Mouse (Mus musculus): ENCODE data around the gene Cdsn. TPM values are rescaled to one million over a fixed set of nuclear protein-coding genes. Genes with fewer than 3 reads are reported as not detected.

The Cdsn gene
- polyA plus RNA-seq, 1 experiment from 2014 or later, result 0.12 TPM

DNA sequence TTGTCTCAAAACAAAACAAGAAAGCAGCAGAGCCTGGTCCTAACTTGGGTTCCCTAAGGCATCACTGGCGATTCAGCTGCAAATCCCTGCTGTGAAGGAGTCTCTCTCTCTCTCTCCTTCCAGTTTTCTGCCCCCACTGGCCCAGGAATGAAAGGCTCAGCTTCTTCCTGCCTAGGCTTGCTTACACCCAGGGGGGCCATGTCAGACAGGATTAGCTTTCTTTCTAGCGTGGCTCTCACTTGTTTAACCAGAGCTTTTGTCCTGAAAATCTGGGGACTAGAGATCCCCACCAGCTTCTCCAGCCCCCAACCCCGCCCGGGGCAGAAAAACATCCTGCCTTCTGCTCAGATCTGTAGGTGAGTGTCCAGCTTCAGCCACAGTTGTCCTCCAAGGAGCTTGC, 36.5 kb downstream of the Cdsn start:
- H3K9ac ChIP-seq, result no peak overlapping the region
- H3K4me1 ChIP-seq (replicated peaks), result peaks cover 3% of the 10 kb centered on the region; the same call in 1 of the 2 replicates
- no peak for ATAC-seq (ENCODE audit: low FRiP score)
- H3K36me3 ChIP-seq, result no peaks in the 10 kb centered on the region
- WGBS, result 20% methylated on average over 4 of the region's 4 CpGs
- H3K27ac ChIP-seq, result no peak overlapping the region; the same call in 1 of the 2 replicates
- H3K27me3 ChIP-seq, result no peaks in the 10 kb centered on the region
- no peak overlapping the region for H3K4me2 ChIP-seq
- no peak overlapping the region for H3K4me3 ChIP-seq
- no peaks in the 10 kb centered on the region for H3K9me3 ChIP-seq

DNA sequence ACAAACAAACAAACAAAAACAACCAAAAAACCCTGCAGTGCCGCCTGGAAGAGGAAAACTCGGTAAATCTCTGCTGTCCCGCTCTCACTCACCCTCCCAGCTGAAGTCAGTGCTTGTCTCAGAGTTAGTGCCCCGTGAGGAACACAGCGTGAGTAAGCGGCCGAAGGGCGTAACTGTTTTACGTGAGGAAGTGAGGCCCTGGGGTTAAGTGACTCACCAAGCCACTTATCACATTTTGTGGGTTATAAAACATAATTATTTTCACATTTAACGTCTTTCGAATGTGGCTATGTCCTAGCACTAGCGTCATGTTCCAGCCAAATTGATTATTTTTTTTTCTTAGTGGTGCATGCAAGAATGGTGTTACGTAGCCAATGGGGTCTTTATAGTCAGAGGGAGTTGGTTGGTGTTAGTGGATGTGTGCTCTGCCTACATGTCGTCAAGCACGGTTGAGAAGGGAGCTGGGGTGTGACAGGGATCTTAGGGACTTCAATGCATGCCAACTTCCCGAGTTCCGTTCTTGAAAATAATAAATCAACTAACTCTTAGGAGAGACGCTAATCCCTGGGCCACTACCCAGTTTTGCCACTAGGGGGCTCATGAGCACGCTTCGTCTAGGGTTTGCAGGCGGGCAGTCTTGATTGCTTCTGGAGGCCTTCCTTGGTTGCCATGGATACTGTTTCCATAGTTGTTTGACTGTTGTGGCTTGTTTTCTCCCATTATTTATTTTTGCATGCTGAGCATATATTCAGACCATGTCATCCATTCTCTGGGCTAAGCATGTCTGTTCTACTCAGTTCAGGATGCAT, 38.7 kb downstream of the Cdsn start:
- Histone ChIP-seq H3K9ac (no peak overlapping the region), H3K4me3 (no peak overlapping the region), H3K27me3 (no peaks in the 10 kb centered on the region), H3K36me3 (no peaks in the 10 kb centered on the region), H3K27ac (0 out of 2 replicates have a peak overlapping the region, but pooled peaks have one; percentile 50), H3K4me1 (replicated peaks) (no peaks in the 10 kb centered on the region; the same call in 1 of the 2 replicates), H3K4me2 (no peak overlapping the region), H3K9me3 (no peaks in the 10 kb centered on the region)
- peak; percentile 87 for ATAC-seq (ENCODE audit: low FRiP score)
- 54% methylated on average over 21 of the region's 21 CpGs for WGBS

DNA sequence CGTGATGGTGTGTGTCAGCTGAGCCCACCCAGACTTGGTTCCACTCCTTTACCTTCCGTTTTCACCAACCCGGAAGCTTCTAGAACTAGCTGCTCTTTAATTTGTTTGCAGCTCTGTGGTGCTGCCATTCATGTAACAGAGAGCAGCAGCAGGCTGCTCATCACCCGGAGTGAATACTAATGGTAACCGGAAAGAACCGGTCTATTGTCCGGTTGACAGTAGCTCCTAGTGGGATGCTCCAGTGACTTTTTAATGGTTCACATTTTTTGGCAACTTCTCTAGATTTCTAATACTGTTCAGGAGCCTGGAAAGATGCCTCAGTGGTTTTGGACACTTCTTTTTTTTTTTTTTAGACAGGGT, 39.3 kb downstream of the Cdsn start:
- WGBS, result 53% methylated on average over 7 of the region's 7 CpGs
- H3K27me3 ChIP-seq, result no peaks in the 10 kb centered on the region
- no peak overlapping the region for H3K4me2 ChIP-seq
- no peak overlapping the region for H3K9ac ChIP-seq
- H3K36me3 ChIP-seq, result no peaks in the 10 kb centered on the region
- ATAC-seq (ENCODE audit: low FRiP score), result no peak; the same call in none of the 2 replicates
- no peak overlapping the region for H3K4me3 ChIP-seq
- H3K9me3 ChIP-seq, result no peaks in the 10 kb centered on the region
- H3K27ac ChIP-seq, result peak overlapping the region; percentile 50; the same call in 1 of the 2 replicates
- H3K4me1 ChIP-seq (replicated peaks), result no peaks in the 10 kb centered on the region; the same call in 1 of the 2 replicates

DNA sequence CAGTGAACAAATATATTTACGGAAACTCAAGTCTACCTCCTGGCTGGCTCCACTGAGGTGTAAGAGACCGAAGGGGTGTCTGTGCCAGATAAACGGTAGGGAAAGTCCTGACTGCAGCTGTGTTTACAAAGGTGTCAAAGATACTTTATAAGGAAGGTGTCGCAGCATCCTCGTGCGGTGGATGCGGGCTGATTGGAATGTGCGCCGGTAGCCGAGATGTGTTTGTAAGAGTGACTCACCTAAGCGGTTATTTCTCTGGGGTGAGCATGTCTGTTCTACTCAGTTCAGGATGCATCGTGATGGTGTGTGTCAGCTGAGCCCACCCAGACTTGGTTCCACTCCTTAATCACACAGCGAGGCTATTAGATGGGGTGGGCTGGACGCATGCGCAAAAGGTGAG, 39.8 kb downstream of the Cdsn start:
- ATAC-seq (ENCODE audit: low FRiP score), result no peak
- H3K27me3 ChIP-seq, result no peaks in the 10 kb centered on the region
- H3K4me2 ChIP-seq, result no peak overlapping the region
- H3K4me3 ChIP-seq, result no peak overlapping the region
- WGBS, result 93% methylated on average over 15 of the region's 15 CpGs
- H3K36me3 ChIP-seq, result no peaks in the 10 kb centered on the region
- no peak overlapping the region for H3K9ac ChIP-seq
- H3K9me3 ChIP-seq, result no peaks in the 10 kb centered on the region
- no peaks in the 10 kb centered on the region; the same call in 1 of the 2 replicates for H3K4me1 ChIP-seq (replicated peaks)
- no peak overlapping the region for H3K27ac ChIP-seq

DNA sequence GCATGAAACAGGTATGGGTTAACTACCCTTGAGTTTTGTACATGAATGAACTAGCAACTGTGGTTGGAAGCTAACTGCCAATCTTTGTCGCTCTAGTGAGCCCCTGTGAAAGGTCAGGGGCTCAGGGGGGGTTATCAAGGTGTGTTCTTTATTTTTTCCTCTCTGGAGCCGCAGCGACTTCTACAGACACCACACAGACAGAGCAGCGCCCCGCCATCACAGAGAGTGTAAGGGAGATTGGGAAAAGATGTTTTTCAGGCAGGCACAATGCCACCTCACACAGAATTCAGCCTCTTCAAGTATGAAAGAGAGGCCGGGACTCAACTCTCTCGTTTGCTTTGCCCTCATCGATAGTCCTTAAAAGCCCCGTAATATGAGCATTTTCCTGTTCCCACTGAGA, 40.2 kb downstream of the Cdsn start:
- Histone ChIP-seq H3K4me3 (no peak overlapping the region), H3K4me1 (replicated peaks) (no peaks in the 10 kb centered on the region; the same call in 1 of the 2 replicates), H3K9me3 (no peaks in the 10 kb centered on the region), H3K27me3 (no peaks in the 10 kb centered on the region), H3K4me2 (no peak overlapping the region), H3K9ac (no peak overlapping the region), H3K27ac (no peak overlapping the region), H3K36me3 (no peaks in the 10 kb centered on the region)
- no peak for ATAC-seq (ENCODE audit: low FRiP score)
- WGBS, result 88% methylated on average over 9 of the region's 9 CpGs

DNA sequence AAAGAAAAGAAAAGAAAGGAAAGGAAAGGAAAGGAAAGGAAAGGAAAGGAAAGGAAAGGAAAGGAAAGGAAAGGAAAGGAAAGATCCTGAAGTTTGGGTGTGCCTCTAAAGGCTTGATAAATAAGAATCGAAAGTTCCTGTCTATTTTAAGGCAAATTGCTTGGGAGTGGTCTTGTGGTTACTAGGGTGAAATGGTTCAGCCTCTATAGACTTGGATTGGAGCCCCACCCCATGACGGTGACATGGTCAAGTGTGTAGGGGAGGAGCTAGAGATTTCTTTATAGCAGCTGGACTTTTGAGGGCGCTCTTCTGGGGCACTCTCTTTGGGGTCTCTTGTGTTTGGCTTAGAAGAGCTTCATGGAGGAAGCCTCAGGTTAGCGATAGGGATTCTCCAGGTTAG, 41.9 kb downstream of the Cdsn start:
- Histone ChIP-seq H3K4me2 (no peak overlapping the region), H3K9me3 (no peaks in the 10 kb centered on the region), H3K9ac (no peak overlapping the region), H3K36me3 (no peaks in the 10 kb centered on the region), H3K27me3 (no peaks in the 10 kb centered on the region), H3K27ac (no peak overlapping the region), H3K4me3 (no peak overlapping the region), H3K4me1 (replicated peaks) (no peaks in the 10 kb centered on the region; the same call in 1 of the 2 replicates)
- no peak for ATAC-seq (ENCODE audit: low FRiP score)
- 46% methylated on average over 4 of the region's 4 CpGs for WGBS

DNA sequence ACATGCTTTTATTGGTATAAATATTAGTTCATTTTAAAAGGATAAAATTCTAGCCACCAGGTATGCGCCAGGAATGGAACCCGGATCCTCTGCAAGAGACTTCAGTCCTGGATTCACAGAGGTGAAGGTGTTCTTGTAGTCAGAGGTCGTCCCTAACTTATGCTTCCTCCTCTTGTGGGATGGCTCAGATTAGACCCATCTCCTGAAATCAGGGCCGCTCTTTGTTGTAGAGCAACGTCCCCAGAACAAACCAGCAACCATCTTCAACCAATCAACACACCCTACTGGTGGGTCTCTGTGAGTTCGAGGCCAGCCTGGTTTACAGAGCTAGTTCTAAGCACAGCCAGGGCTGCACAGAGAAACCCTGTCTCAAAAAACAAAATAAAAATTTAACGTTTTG, 42.5 kb downstream of the Cdsn start:
- no peaks in the 10 kb centered on the region for H3K27me3 ChIP-seq
- H3K9ac ChIP-seq, result no peak overlapping the region
- no peaks in the 10 kb centered on the region; the same call in 1 of the 2 replicates for H3K4me1 ChIP-seq (replicated peaks)
- no peak overlapping the region for H3K4me2 ChIP-seq
- WGBS, result 86% methylated on average over 7 of the region's 7 CpGs
- H3K9me3 ChIP-seq, result no peaks in the 10 kb centered on the region
- H3K36me3 ChIP-seq, result no peaks in the 10 kb centered on the region
- no peak overlapping the region for H3K4me3 ChIP-seq
- no peak for ATAC-seq (ENCODE audit: low FRiP score)
- no peak overlapping the region for H3K27ac ChIP-seq

DNA sequence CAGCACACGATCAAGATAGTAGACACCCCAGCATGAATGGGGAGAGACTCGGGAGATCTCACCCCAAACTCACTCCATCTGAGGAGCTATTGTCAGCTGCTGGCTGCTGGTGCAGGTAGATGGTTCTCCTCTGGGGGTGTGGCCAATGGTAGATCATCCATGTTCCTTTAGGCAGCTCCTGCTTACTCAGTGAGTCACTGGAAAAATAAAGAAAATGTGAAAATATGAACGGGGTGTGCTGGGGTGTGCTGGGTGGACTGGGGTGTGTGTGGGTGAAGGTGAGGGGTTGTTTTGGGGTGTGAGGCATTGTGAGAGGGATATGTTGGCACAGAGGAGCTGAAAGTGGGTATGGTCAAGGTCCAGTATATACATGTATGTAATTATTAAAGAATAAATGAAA, 45.5 kb downstream of the Cdsn start:
- Histone ChIP-seq H3K36me3 (no peaks in the 10 kb centered on the region), H3K4me3 (no peak overlapping the region), H3K4me1 (replicated peaks) (no peaks in the 10 kb centered on the region), H3K4me2 (no peak overlapping the region), H3K27ac (no peak overlapping the region), H3K9me3 (no peaks in the 10 kb centered on the region), H3K9ac (no peak overlapping the region), H3K27me3 (no peaks in the 10 kb centered on the region)
- ATAC-seq (ENCODE audit: low FRiP score), result no peak
- WGBS, result 95% methylated on average over 3 of the region's 3 CpGs

DNA sequence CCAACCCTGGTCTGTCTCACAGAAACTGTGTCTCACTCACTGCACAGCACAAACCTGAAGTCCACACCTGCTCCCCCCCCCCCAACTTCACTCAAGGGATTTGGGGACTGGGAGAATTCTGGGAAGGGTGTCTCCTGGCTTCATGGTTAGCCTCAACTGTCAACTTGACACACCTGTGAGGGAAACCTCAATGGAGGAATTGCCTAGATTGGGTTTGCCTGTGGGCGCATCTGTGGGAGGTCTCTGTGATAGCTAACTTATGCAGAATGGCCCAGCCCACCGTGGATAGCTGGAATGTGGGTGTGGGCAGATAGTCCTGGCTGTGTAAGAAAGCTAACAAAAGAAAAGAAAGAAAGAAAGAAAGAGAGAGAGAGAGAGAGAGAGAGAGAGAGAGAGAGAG, 49.3 kb downstream of the Cdsn start, which contains the start of gene Sfta2:
Gene Sfta2 (plus strand): TSS at position 301 of the 400 bp plus-strand sequence.
- Histone ChIP-seq H3K27me3 (no peaks in the 10 kb centered on the region), H3K4me3 (no peak within 1 kb of the TSS), H3K4me2 (no peak within 1 kb of the TSS), H3K4me1 (replicated peaks) (no peaks in the 10 kb centered on the region), H3K9ac (no peak within 1 kb of the TSS), H3K36me3 (no peaks in the 10 kb centered on the region), H3K9me3 (no peaks in the 10 kb centered on the region), H3K27ac (no peak within 1 kb of the TSS)
- ATAC-seq (ENCODE audit: low FRiP score), result no peak
- 71% methylated on average over 2 of the region's 2 CpGs for WGBS

DNA sequence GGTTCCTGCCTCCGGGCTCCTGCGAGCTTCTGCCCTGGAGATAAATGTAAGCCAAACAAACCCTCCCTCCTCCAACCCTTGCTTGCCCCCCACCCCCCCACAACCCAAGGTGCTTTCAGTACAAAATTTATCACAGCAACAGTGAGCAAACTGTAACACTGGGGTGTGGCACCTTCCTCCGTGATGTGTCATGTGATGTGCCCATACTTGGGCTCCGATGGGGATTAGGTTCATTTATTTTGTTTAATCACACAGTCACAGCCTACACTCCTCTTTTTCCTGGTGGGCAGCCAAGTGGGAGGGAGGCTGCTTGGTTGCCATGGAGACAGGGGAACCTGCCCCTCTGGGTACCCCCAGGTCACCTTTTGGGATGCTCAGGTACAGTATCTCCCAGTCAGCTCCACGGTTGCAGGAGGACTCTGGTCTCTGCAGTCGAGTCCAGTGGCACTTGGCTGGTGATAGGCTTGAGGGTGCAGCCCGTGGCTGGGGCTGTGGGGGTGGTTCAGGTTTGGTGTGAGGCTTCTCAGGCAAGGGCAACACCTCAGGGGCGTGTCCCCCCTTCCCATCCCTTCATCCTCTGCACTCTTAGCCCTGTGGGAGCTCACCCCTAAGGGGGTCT, 49.9 kb downstream of the Cdsn start:
- Histone ChIP-seq H3K27ac (no peak overlapping the region), H3K9ac (no peak overlapping the region)
- no peak for ATAC-seq (ENCODE audit: low FRiP score)

More for the DNA sequence above, 49.9 kb downstream of the Cdsn start:
- 65% methylated on average over 8 of the region's 8 CpGs for WGBS
- Histone ChIP-seq H3K27me3 (no peaks in the 10 kb centered on the region), H3K36me3 (no peaks in the 10 kb centered on the region), H3K4me3 (no peak overlapping the region), H3K4me2 (no peak overlapping the region), H3K4me1 (replicated peaks) (no peaks in the 10 kb centered on the region), H3K9me3 (no peaks in the 10 kb centered on the region)

All from hindbrain, embryonic 13.5 days (tissue).